Mouse (Mus musculus) adrenal gland, adult 2 months (tissue): Measurements from ENCODE around the gene Syndig1l. TPM values are rescaled to one million over a fixed set of nuclear protein-coding genes. Genes with fewer than 3 reads are reported as not detected.

Source experiments
- DNase-seq: peaks from one replicate; pipeline ENCODE4 v3.0.0; 2021
- long read RNA-seq: library from polyadenylated mRNA; stranded (forward); transcript quantifications from one replicate; pipeline ENCODE4 v2.0.0, GENCODE M21; 2021
- polyA plus RNA-seq: library from polyadenylated mRNA; depleted of rRNA; stranded (reverse); fragments of >200 nt; gene quantifications from 2 replicates; pipeline ENCODE4 v1.2.3, GENCODE M21; 2012; rRNA removed
- total RNA-seq, 2 experiments: library from RNA; stranded (reverse); gene quantifications; 2 replicates each; pipeline ENCODE4 v1.2.3; 2021

Syndig1l gene
- total RNA-seq (not detected), polyA plus RNA-seq (not detected in 2 replicates)
- long read RNA-seq: 0 reads

- peak; percentile 87 for DNase-seq
These were observed at the start of gene Syndig1l for GRCm38 (mm10) chr12:84698319-84699081. Gene Syndig1l (minus strand): TSS chr12:84698831.

DNA sequence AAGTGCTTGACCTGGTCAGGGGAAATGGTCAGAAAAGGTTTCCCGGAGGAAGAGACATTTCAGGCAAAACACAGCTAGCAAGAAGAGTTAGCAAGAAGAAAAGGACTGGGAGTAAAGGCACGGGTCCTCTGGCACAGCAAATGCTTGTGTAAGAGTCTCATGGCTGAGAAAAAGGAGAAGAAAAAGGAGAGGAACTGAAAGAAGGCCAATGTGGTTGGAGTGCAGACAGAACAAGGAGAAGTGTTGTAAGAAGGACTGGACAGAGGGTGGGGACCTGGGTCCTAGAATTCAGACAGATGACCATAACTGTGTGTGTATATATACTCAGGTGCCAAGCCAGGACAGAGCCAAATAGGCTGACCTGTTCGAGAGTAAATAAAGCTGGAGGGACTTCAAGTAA lies 49.5 kb upstream of the Syndig1l start:
- DNase-seq: no peak

DNA sequence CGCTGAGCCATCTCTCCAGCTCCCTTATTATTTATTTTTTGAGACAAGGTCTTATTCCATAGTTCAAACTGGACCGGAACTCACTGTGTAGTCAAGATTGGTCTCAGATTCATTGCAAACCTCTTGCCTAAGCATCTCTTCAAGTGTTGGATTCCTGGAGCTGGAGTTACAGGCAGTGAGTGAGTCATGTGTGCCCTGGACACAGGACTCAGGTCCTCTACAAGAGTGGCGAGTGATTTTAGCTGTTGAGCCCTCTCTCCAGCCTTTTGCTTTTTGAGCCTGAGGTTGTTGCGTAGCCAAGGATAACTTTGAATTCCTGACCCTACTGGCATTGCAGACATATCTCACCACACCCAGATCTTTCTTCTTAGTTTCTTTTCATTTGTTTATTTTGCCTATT lies 47.1 kb upstream of the Syndig1l start:
- DNase-seq: no peak

GRCm38 (mm10) chr12:84743496-84743895 lies 44.9 kb upstream of the Syndig1l start:
- DNase-seq: no peak

GRCm38 (mm10) chr12:84733366-84733765 lies 34.7 kb upstream of the Syndig1l start:
- no peak for DNase-seq

DNA sequence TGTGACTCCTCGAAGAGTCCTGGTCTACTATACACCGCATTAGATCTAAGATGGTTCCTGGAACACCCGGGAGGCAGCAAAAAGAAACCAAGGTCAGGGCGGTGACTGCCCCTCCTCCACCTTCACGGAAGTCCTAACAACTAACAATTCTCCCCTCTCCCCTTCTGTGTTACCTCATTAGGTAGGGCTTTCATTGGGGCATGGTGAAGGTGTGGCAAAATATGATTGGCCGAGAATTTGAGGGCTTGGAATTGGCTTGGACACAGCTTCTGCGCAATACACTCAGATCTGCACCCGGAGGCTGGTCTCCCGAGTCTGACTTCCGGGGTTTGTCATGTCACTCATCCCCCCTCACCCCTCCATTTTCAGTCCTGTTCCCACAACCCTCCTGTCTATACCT lies 29.8 kb upstream of the Syndig1l start:
- no peak for DNase-seq

GRCm38 (mm10) chr12:84727434-84727833 lies 28.8 kb upstream of the Syndig1l start:
- no peak for DNase-seq

DNA sequence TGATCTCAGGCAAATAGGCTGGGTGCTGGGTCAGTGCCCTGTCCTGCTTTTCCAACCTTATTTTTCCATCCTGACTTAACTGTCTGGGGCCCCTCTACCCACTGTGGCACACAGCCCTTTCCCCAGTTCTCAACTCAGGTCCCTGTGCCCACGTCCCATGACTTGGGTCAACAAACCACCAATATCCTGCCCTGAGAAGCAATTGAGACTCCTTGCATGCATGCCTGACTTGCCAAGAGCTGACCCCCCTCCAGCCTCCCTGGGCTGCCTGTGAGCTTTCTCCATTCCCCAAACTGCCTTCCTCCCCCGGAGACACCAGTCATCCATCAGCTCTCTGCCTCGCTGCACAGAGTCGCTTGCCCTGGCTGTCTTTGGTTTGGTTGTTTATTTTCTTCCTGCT lies 28.4 kb upstream of the Syndig1l start:
- DNase-seq: no peak

- DNase-seq: no peak
These were observed 27.8 kb upstream of the Syndig1l start for GRCm38 (mm10) chr12:84726391-84726790.

DNA sequence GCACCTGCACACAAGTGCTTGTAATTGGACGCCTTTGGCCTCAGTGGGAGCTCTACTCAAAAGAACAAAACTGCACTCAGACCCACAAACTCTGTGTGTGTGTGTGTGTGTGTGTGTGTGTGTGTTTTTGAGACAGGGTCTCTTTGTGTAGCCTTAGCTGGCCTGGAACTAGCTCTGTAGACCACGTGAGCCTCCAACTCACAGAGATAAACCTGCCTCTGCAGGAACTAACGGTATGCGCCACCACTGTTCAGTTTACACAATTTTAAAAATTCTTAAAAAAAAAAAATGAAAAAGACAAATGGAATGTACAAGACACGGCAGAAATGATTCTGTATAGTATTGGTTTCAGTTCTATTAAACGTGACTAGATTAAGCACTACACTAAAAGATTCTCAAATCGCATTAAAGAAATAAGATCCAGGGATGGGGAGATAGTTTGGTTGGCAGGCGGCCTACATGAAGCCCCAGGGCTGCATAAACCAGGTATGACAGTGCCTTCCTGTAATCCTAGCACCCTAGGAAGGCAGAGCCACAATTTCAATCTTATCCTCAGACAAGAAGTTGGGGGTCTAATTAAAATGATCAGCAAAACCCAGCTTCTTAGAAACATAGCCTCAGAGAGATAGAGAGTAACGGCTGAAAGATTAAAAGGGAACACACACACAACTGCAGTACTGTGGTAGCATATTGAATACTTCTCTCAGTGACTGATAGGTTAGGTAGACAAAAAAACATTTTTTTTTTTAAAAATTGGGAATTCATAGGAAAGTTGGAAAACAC lies 20.0 kb upstream of the Syndig1l start:
- no peak for DNase-seq

DNA sequence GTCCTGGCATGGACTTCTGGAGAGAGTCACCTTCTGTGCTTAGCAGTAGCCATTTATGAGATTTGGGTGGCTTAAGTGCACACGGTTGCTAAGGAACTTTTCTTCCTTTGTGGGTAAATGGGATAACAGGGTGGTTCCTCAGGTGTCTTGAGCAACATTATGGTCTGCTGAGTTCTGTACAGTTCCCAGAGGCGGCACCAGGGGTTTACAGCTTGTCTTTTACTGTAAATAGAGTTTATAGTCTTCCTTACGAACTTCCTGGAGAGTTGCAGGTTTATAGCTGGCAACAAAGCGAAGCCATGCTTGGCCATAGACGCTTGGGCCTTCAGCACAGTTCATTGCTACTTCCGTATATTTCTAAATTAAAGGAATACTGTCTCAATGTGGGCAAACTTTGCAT lies 15.9 kb upstream of the Syndig1l start:
- no peak for DNase-seq

DNA sequence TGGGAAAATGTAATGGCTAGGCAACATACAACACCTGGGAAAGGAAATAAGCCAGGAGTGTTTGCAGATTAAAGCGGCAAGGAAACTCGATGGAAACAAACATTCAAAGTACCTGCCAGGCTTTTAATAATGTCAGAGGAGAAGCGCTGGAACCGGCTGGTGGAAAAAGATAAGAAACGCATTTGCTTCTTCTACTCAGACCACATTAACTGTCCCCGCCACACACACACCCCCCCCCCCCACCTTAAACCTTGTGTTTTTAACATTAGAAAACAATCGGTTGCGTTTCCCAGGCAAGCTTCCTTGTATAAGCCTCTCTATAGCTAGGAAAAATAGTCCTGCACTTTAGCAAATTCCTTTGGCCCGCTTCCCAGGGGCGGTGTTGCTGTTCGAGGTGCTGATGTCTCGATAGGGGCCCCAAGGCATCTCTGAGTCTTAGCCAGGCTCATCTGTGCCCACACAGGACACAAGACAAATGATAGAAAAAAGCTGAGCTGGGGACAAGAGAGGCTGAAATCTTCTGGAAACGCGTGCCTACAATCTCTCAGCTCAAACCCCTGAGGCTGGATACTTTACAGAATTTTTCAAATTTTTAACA lies 11.3 kb upstream of the Syndig1l start:
- peak; percentile 20 for DNase-seq

DNA sequence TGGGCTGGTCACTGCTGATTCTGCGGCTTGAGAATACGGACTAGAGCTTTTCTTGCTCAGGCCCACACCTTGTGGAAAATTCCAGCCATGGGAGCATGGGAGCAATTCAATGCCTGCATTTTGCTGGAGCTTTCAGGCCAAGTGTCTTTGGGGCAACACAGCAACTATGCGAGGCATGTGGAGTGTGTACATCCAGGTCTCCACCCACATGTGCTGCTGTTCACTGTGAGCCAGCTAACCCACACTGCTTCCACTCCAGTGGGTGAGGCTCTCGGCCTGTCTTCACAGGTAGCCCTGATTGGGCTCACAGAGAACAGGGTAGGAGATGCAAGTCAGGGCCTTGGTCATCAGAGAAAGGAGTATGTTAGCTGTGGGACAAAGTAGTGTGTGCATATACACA lies 9.2 kb upstream of the Syndig1l start:
- no peak for DNase-seq

DNA sequence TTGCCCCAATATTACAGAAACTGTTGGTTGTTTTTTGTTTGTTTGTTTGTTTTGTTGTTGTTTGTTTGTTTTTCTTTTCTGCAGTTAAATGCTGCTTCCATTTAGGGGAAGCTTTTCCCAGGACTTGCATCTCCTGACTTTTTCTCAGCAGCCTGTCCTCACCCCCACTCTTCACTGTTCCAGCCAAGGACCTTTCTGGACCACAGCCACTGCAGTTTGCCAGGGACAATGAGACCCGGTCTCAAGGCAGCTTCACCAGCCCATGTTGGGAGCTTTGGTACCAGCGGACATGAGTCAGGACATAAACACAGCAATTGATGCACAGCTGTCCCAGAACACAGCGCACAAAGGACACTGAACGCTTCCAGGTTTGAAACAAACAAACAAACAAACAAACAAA lies 8.3 kb upstream of the Syndig1l start:
- DNase-seq: no peak

GRCm38 (mm10) chr12:84702586-84702985 lies 4.0 kb upstream of the Syndig1l start:
- DNase-seq: no peak

DNA sequence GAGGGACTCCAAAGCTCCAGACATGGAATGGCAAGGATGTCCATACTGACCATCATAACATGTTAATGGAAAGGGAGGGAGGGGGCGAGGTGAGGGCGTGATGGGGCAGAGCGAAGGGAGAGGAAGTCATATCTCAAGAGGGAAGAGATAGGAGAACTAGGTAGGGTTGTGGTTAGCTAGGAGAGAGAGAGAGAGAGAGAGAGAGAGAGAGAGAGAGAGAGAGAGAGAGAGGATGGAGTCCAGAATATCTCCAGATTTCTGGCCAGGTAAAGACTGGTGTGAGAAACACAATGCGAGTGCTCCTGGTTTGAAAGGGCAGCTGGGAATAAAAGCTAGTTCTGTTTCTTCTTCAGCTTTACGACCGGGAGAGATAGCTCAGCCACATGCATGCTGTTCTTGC lies 6.5 kb downstream of the Syndig1l start:
- DNase-seq: no peak

DNA sequence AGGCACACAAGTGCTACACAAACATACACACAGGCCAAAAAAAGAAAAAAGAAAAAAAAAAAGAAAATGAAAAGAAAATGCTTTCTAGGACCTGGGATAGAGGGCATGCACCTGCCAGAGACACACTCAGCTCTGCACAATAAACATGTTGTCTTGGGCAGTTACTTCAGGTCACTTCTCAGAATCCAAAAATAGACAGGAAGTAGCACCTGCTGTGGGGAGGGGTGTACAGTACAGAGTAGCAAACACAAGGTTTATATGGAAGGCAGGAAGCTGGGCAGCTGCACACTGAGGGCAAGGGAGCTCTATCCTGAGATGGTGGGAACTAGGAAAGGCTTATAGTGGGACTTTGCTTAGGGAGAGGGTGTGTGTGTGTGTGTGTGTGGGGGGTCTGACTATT lies 7.3 kb downstream of the Syndig1l start:
- no peak for DNase-seq

DNA sequence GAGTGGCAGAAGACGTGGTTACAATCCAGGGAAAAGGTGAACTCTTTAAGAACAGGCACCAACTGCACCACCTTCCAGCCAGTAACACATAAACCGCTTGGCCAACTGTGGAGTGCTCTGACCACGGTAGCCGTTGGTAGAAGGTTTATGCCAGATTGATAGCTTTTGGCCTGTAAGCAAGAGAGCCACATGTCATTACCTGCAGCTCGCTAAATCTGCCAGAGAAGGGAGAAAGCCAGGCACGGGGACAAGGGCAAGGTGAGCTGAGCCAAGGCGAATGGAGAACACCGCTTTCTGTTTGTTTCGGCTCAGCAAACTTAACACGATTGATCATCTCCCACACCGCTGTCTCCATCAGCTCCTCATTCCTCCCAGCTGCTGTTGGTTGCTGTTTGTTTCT lies 9.6 kb downstream of the Syndig1l start:
- DNase-seq: no peak

DNA sequence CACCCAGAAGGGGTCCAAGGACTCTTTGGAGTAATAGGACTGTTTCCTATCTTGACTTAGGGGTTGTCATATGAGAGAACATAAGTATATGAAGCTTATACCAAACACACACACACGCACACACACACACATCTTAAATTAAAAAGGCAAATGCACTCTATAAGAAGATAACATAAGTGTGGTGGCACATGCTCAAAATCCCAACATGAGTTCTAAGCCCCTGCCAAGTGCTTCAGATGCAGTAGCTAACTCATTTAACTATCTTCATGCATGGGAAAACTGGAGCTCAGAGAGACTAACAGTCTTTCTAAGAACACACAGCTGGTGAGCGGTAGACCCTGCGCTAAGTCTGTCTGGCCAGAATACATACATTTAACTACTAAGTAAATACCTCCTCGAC lies 11.1 kb downstream of the Syndig1l start:
- no peak for DNase-seq

GRCm38 (mm10) chr12:84686176-84686575 lies 12.5 kb downstream of the Syndig1l start:
- no peak for DNase-seq

GRCm38 (mm10) chr12:84684569-84684968 lies 14.1 kb downstream of the Syndig1l start:
- DNase-seq: no peak

GRCm38 (mm10) chr12:84676011-84676410 lies 22.6 kb downstream of the Syndig1l start:
- DNase-seq: no peak
